Mouse (Mus musculus) frontal cortex, postnatal 10 days (tissue): ENCODE results near the gene Nudt4.
A peak's percentile ranks its signal among the peaks of the same experiment; 100 is the strongest.

Source experiments
- DNase-seq, 2 experiments: peaks; one replicate each; pipeline ENCODE4 v3.0.0; 2022; ENCODE audit warnings: low spot score in 2 of 2, mixed read lengths in 1 of 2

Gene Nudt4

DNA sequence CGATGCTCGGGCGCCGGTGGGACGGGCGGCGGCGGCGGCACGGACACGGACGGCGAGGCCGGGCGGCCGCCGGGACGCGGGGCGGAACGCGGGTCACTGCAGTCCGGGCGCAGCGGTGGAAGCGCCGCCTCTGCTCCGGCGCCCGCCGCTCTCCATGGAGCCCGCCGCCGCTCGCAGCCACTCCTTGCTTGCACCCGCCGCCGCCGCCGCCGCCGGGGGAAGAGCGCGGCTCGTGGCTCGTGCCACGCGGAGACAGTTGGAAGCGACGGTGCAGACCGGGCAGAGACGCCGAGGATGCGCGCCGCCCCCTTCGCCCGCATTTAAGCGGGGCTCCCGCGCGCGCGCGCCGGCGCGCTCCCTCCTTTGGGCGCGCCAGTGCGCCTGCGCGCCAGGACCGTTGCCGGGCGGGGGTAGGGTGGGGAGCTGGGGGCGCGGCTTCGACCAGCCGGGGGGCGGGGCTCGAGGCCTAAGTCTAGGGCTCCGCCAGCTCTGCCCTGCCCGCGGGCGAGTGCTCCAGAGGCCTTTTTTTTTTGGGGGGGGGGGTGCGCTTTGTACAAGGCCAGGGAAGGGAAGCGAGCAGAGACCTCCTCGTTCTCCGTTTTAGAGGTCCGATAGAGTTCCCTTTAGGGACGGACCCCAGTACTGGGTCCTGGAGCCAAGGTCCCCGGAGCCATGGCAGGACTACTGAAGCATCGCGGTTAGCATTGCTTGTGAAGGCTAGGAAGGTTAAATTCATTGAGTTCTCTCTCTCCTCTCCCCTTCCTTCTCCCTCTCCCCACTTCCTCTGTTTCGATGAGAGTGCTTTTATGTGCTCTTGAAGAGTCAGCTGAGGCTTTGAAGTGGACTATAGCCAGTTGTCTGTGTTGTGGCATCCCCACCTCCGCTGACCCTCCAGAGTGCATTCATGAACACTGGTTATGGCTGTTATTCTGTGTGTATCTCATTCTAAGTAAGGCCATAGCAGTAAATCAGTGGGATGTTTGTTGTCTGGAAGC lies at the start of gene Nudt4:
Gene Nudt4, minus strand, starts transcription at position 296 of the 995 bp plus-strand sequence.
- peak; percentile 72 to 83 for DNase-seq

DNA sequence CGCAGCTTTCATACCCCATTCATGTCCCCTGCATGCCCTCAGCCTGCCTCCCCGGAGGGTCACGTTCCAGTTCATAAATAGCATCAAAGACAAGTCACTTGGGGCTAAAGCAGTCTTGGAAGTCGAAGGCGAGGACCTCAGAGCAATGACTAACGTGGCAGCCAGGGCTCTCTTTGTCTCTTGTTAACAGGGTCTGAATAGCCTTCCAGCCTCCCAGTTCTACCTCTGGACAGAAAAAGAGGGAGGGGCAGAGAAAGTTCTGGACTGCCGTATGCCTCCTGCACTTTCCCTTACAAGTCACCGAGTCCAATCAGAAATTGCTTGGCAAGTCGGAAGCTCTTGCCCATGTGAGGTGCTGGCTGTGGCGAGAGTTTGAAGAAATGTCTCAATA lies 47.4 kb upstream of the Nudt4 start:
- DNase-seq = no peak

DNA sequence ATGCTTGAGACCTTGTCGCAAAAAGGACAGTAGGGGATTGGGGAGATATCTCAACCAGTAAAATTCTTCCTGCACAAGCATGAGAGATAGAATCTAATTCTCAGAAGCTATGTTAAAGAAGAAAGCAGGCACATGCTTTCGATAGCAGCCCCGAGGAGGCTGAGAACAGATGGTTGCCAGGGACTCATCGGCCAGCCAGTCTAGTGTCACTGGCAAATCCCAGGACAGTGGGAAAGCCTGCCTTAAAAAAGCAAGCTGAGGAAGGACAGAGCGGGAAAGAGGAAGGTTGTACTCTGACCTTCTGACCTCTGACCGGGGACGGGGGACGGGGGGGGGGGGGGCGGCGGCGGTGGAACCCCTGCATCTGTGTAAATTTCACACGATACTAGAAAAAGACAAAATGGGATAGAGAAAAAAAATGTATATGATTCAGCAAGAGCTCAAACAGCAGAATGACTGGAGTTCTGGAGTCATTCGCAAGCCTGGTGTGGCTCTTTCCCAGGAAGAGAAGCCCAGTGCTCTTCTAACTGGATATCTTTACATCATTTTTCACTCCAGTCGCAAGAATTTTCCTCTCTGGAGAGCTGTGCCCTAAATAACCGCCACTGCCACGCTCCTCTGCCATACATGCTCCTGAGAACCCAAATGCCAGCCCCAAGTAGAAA lies 46.9 kb upstream of the Nudt4 start:
- no peak for DNase-seq

DNA sequence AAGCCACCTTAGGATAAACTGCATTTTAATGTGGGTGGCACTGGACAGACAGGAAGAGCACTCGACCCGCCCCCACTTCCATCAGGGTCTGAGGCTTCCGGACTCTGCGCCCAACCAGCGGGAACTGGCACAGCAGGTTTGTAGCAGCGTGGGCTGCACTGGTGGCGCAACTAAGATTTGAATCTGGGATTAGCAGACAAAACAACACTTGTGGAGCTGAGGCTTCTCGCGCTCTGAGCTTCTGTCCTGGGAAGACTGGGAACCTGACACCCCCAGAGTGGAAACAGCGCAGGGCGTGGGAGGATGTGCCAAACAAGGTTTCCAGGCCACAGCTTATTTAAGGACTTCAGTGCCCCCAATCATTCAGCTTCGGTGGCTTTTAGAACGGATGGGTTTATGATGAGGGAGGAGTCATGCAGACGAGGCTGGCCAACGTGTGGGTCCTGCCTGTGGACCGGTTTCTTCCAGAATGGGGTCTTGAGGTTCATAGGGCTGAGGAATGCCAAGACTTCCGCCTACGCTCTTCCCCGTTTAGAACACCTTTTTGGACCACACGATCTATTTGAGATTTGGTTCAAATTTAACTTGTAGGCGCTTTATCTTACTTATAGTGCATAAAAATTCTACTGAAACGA lies 41.1 kb upstream of the Nudt4 start:
- DNase-seq = no peak

DNA sequence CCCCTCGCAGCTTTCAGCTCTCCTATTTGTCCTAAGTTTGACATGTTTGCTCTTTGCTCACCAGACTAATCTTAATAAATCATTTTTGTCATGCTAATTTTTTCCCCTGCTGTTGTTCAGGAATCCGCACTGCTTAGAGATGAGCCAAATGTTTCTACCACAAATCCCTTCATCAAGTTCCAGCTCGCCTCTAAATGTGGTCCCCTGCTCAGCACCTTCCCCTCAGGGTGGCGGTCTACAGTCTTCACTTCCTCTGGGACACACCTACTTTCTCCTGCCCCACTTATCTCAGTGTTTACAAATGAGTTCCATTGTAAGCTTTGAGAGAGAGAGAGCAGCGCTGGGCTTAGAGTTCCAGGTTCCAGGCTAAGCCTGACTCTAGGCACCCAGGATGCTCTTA lies 36.6 kb upstream of the Nudt4 start:
- no peak for DNase-seq

DNA sequence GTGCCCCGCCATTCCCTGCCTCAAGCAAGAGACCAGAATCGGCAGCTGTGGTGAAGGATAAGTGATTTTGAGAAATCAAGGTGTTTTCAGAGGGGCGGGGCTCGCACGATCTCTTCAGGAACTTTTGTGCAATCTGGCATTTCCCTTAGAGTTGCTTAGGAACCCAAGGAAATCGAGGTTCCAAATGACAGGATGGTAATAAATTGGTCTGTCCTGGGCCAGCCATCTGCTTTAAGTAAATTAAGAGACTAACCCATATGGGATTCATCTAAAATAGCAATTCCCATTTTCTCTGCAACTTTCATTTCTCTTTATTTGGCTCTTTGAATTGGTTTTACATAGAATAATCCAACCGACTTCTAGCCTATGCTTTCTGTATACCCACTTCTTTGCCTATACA lies 35.8 kb upstream of the Nudt4 start:
- DNase-seq = no peak

DNA sequence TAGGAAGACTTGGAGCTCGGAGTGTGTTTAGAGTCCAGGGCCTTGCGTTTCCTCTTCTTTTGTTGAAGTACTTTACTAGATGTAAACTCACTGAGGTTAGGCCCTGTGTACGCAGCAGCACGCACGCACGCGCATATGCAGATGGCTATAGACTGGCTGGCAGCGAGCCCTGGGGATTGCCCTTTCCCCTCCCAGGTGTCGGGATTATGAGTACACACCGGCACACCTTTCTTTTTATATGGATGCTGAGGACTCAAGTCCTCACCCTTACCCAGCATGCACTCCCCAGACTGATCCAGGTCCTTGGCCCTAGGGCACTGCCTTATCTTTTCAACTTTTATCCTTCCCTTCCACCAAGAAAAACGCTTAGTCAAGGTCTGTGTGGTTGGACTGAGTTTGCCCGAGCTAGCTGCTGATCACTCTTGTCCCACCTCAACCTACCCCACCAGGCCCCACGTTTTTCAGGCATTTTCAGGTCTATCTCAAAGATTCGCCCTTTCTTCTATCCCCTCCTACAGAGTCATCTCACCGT lies 34.2 kb upstream of the Nudt4 start:
- no peak for DNase-seq

DNA sequence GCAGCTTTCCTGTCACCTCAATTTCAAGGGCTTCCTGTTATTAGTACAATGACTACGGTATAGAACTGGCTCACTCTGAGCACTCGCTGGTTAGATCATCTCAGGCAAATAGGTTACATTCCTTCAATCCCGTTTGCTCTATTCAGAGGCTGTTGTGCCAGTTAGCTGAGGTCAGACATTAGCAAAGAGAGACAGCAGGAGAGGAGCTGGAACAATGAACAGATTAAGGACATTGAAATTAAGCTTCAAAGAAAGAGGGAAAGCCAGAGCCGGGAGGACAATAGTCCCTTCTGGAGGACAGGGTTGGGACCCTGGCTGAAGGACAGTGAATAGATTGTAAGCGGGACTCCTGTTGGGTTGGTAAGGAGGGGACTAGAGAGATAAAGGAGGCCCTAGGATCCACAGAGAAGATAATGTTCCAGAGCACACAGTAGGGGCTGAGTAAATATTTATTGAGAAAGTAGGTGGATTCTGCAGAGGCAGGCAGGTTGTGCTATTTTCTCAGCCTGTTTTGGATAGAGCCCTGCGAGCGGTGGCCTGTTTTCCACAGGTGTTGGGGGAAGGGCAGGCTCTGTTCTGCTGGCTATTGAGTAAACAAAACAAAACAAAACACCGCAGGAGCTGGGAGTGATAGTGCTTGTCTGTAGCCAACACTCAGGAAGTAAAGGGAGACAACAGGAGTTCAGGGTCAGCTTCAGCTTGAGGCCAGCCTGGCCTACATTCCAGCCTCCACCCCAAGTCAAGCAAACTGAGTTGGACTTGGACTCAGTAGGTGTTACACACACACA lies 32.1 kb upstream of the Nudt4 start:
- no peak for DNase-seq

DNA sequence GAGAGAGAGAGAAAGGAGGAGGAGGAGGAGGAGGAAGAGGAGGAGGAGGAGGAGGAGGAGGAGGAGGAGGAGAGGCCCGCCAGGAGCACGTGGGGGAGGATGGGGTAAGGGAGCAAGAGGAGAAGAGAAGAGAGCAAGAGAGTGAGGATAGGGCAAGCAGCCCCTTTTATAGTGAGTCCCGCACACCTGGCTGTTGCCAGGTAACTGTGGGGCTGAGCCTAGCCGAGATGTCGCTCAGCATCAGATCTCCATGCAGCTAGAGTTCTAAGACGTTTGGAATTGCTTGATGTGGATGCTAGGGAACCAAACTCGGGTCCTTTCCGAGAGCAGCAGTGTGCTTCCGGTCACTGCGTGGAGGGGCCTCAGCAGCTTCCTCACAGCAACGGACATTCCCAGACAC lies 30.5 kb upstream of the Nudt4 start:
- DNase-seq = no peak

DNA sequence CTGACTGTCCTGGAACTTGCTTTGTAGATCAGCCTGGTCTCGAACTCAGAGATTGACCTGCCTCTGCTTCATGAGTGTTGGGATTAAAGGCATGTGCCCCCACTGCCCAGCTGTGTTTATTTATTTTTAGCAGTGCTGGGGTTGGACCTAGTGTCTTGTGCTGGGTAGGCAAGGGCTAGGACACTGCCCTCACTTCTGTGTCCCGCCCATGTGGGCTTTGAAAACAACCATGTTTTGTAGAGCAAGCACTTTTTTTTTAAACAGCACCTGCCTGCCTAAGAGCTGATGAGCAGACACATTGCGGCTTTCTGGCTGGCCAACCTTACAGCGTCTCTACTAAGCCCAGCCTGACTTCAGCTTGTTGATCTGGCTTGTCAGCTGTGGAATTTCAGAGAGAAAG lies 27.3 kb upstream of the Nudt4 start:
- no peak for DNase-seq

DNA sequence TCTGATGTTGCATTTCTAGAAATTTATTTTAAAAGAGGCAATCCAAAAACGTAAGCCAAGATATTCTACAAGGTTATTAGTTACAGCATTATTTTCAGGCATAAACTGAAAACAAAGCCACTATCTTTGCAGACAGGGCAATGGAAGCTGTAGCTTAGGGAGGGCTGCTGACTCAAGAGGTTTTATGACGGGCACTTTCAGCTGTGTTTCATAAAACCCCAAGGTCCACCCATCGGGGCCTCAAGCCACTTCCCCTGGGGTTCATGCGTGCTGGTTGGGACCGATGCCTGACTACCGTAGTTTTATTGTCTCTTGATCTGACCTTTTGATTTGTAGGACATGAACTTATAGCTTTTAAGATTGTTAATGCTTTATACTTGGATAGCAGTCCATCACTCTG lies 26.2 kb upstream of the Nudt4 start:
- no peak for DNase-seq

DNA sequence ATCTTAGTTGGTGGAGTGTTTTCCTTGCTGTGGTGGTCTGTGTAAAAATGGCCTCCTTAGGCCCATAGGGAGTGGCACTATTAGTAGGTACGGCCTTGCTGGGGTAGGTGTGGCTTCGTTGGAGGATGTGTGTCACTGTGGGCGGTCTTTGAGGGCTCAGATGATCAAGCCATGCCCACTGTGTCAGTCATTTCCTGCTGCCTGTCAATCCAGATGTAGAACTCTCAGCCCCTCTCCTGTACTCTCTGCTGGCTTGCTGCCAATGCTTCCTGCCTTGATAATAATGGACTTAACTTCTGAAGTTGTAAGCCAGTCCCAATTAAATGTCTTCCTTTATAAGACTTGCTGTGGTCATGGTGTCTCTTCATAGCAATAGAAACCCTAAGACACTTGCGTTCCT lies 25.2 kb upstream of the Nudt4 start:
- DNase-seq = no peak

DNA sequence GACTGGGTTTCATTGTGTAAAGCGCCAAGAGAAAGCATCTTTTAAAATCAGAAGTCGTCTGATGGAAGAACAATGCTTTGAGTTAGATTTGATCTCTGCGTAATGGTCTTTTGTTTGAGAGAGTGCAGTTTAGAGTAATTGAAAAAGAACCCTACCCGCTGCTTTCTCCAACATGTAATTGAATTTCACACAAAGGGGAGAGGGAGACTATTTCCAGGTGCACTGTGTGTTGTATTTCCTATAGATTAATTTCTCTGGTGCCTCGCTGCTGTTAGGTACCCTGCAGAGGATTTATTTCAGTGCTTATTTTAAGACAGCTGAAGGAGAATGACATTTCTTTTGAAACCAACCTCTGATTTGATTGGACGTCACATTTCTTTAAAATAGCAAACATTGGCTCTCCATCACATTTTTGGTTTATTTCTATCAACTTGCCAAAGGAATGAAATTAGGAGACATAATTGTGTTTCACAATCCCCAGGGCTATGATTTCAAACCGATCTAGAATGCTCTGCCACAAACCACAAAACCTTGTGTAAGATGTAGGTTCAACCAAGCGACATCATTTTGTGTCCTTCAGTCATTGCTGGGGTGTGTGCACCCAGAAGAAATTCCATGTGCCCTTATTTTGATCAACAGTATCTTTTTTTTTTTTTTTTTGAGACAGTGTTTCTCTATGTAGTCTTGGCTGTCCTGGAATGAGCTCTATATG lies 23.7 kb upstream of the Nudt4 start:
- DNase-seq = no peak

DNA sequence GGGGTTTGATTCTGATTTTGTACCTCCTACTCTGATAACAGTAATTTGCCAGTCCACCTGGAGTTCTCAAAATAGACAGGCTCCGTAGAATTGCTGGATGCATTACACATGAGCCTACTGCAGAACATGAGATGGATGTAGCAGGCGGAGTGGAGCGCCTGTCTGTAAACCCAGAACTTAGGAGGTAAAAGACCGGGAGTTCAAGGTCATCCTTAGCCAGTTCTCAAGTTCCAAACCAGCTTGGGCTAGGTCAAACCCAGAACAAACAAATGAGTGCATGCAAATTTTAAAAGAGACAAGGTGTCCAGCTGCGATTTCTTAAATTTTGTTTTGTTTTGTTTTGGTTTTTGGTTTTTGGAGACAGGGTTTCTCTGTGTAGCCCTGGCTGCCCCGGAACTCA lies 21.6 kb upstream of the Nudt4 start:
- no peak for DNase-seq

DNA sequence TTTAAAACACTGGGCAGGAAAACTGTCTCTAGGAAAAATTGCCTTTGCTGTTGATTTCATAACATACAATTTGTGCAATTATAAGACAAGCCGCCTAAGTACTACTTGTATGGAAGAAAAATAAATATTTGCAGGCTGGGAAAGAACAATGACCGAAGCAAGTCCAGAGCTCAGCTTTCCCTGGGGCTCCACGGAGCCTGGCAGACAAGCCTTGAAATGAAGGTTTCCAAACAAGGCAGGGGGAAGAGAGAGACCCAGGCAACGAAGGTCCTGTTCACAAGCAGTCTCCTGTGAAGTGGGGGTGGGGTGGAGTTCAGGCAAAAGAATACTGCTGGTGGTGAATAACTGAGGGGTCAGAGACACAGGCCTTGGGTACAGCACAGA lies 13.6 kb upstream of the Nudt4 start:
- no peak for DNase-seq

DNA sequence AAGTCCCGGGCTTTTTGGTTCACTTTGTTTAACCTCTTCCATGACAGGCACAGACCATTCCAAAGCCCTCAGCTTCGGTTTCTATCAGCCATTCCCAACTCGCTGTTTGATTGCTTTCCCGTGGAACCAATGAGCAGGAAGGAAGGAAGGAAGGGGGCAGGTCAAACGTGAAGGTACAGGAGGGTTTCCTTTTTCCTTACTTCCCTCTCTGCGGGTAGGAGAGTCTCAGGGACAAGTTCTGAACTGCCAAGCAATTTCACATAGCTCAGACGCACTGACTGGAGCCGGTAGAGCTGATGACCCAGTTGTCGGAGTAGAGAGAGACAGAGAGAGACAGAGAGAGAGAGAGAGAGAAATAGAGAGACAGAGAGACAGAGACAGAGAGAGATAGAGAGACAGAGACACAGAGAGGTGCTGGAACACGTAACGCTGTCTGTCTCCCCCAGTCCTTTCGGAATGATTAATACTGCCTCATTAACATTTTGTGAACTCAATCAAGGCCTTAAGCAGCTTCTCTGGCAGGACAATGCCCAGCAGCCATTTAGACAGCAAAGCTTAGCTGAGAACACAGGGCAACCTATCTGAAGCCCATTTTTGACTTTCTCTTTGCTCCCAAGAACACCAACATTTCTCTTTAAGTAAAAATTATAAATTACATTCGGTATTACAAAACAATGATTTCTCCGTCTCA lies 13.1 kb upstream of the Nudt4 start:
- DNase-seq = no peak

DNA sequence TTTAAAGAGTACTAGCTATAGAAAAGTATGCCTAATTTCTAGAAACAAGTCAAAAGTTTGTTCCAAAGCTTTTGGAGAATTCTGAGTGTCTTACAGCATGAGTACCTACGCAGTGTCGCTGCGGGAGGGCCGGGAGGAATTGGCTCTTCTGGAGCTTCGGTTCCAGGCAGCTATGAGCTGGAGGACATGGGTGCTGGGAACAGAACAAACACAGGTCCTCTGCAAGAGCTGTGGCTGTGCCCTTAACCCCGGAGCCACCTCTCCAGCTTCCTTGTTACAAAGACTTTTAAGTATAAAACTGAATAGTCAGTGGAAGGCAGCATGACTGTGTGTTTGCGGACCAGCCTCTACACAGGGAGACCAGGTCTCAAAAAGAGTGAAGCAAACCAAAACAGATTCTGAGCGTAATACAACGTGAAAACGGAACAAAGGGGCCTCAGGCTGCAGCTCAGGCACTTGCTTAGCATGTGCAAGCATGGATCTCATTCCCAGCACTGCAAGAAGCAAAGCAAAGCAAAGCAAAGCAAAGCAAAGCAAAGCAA lies 12.0 kb upstream of the Nudt4 start:
- no peak for DNase-seq

DNA sequence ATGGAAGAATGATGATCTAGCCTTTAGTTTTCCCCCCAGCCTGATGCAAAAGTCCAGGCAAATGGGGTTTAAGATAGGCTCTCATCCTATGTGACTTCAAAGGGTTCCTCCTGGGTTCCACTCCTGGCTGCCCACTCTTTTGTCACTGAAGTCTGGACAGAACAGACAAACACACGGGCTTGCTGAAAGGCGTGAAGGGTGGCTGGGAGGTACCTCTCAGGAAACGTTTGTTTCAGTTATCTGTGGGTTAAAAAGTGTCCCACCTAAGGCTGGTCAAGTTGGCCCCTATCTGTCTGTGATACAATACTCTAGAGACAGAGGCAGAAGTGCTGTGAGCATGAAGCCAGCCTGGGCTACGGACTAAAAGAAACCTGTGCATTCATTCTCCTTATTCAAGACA lies 11.0 kb upstream of the Nudt4 start:
- DNase-seq = no peak

DNA sequence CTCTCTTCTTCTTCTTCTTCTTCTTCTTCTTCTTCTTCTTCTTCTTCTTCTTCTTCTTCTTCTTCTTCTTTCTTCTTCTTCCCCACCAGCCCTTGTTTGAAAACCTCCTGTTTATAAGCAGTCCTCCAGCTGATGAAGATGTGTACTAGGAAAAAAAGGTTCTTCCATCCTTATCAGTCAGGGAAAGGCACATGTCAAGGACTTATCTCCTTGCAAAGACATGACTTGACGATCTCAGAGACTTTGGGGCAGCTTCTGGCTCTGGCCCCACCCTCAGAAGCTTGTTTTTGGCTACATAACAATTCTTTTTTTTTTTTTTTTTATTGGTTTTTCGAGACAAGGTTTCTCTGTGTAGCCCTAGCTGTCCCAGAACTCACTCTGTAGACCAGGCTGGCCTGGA lies 5.5 kb upstream of the Nudt4 start:
- DNase-seq = no peak

DNA sequence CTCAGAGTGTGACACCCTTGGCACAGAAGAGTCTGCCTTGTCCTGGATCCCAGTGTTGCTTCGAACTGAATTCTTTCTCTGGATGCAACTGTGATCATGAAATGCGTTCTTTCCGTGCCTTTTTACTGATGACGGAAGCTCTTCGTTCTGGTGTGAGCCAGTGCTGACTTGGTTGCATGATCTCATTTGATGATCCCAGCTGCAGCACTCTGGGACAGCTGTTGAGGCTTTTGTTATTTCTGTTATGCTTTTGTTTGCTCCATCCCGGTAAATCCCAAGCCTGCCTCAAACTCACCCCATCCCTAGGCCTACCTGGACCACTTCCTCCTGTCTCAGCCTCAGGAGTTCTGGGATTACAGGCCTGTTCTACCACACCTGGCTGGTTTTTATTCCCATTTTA lies 4.1 kb upstream of the Nudt4 start:
- no peak for DNase-seq
